Mouse (Mus musculus) C2C12 (cell line): ENCODE data around the gene Wwc2.

Experiments
- CEBPB ChIP-seq: IDR thresholded peaks from one replicate; pipeline ENCODE4 v1.6.1; 2011; ENCODE audit warnings: low read depth, mild to moderate bottlenecking, control low read depth, moderate library complexity
- CTCF ChIP-seq: IDR thresholded peaks from one replicate; pipeline ENCODE4 v1.5.1; 2011; ENCODE audit not compliant: control insufficient read depth, insufficient read depth, insufficient read length
- MAX ChIP-seq: IDR thresholded peaks from one replicate; pipeline ENCODE4 v1.6.1; 2011; ENCODE audit warnings: mild to moderate bottlenecking, control low read depth
- MYOD1 ChIP-seq: IDR thresholded peaks from one replicate; pipeline ENCODE4 v1.6.1; 2011; ENCODE audit warnings: low read depth; ENCODE audit not compliant: control insufficient read depth, insufficient read length
- MYOG ChIP-seq: IDR thresholded peaks from one replicate; pipeline ENCODE4 v1.6.1; 2011; ENCODE audit not compliant: control insufficient read depth, insufficient read length; ENCODE audit errors: extremely low read depth
- USF1 ChIP-seq: IDR thresholded peaks from one replicate; pipeline ENCODE4 v1.6.1; 2011; ENCODE audit warnings: low read depth, mild to moderate bottlenecking, control low read depth, moderate library complexity

DNA sequence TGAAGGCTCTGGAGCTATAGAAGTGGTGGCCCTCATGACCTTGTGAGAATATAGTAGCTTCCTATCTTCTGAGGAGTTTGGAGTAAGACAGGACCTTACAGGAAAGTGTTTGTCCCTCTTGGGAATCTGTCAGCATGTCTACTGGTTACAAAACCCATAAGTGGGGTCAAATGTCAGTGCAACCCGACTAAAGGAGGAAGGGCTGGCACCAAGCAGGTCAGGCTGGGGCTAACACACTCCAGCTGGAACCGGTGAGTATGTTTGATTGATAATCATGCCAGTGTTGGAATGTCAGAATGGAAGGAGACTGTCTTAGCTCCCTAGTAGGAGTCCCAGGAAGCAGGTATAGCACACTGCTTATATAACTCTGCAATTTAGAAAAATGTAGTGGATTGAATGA is 41.3 kb upstream of the Wwc2 start:
- TF ChIP-seq CTCF (no peak), MAX (no peak), CEBPB (no peak), USF1 (no peak), MYOD1 (no peak), MYOG (no peak)
